Mouse (Mus musculus): Measurements from ENCODE around the gene Camk1d.

DNA sequence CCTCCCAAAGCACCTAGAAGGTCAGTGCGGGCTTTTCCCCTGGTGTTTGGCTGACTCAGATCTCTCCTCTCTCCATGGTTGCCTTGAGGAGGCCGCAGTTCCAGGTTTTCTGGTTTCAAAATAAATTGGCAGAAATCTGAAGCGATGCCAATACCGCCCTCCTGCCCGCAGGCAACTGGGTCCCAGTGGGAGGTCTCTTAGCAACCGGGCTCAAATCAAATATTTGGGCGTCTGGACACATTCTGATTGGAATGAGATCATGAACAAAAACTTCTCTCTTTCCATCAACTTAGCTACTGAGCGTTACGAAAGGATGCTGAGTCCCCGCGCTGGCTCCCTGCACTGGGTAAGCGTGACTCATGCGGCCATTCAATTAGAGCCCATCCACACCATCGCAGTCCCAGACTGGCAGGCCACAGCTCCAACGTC lies 16.1 kb upstream of the Camk1d start:
- no peak for TF ChIP-seq CTCF (IDR thresholded peaks at IDR 0.05; ENCODE audit: low read depth)
- no peak for TF ChIP-seq EP300 (optimal IDR thresholded peaks at IDR 0.05)
